32 mouse cellular contexts compared by ENCODE assay signal in the genomic region with DNA sequence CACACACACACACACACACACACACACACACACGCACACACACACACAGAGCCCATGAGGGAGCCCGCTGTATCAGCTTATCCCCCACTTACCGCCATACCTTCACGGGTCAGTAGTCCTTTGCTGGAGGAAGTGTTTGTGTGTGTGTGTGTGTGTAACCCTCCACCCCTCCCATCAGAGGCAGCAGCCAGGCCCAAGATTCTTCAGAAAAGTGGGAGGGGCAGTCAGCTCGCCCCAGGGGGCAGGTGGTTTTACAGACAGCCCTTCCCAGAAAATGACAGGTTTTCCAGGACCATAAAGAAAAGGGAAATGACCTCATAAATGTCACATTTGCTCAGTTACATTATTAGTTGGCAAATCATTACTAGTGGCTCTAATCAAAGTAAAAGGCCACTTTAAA. TPM values are rescaled to one million over a fixed set of nuclear protein-coding genes. Genes with fewer than 3 reads are reported as not detected.
DNase-seq lines count a peak whose midpoint lies in the region; ATAC-seq and TF ChIP-seq lines count a peak whose summit lies in the region.
"Had no signal": no experiment of that assay in that cellular context is flagged by ENCODE, and none has a peak within 500 bp of the region (broad histone marks: within the 10 kb centered on the region; RNA-seq: fewer than 3 reads in every experiment).

A gene (minus strand): TSS at position 144 of the 400 bp plus-strand sequence.

- peak; percentile 54; the same call in 1 of the 2 replicates for ATAC-seq in kidney, postnatal 0 days (replicated peaks; ENCODE audit: low FRiP score, low read depth)
- ATAC-seq in kidney, embryonic 16.5 days (ENCODE audit: low FRiP score, low TSS enrichment), result no peak
- ATAC-seq in intestine, postnatal 0 days, result peak; percentile 36; the same call in 1 of the 2 replicates
- ATAC-seq: activated CD4-positive, CD25-positive, alpha-beta regulatory T cell, adult 4 months; CD4-positive, CD25-positive, alpha-beta regulatory T cell, adult 4 months; forebrain, embryonic 14.5 days; forebrain, postnatal 0 days; hindbrain, postnatal 0 days; inflammation-experienced regulatory T-cells, adult 6 months; Patski had no signal

- no peak within 1 kb of the TSS for H3K4me2 ChIP-seq in kidney, postnatal 0 days (ENCODE audit: low read length)
- no peak within 1 kb of the TSS for H3K4me2 ChIP-seq in kidney, embryonic 16.5 days (replicated peaks; ENCODE audit: low read depth, low read length)
- H3K4me2 ChIP-seq in intestine, postnatal 0 days (replicated peaks; ENCODE audit: low read depth), result no peak within 1 kb of the TSS
- H3K4me2 ChIP-seq: embryonic facial prominence, embryonic 13.5 days; heart, embryonic 13.5 days; hindbrain, embryonic 14.5 days had no signal

- no peaks in the 10 kb centered on the region for H3K4me1 ChIP-seq in kidney, postnatal 0 days (replicated peaks; ENCODE audit: insufficient read depth, low read length)
- no peaks in the 10 kb centered on the region for H3K4me1 ChIP-seq in kidney, embryonic 16.5 days (ENCODE audit: insufficient read depth, low read length)
- H3K4me1 ChIP-seq in intestine, postnatal 0 days (replicated peaks; ENCODE audit: control insufficient read depth, insufficient read depth, low read length), result no peaks in the 10 kb centered on the region
- H3K4me1 ChIP-seq: embryonic facial prominence, embryonic 10.5 days; embryonic facial prominence, embryonic 13.5 days had no signal

- H3K9ac ChIP-seq in kidney, postnatal 0 days (ENCODE audit: low read depth, low read length), result no peak within 1 kb of the TSS
- H3K9ac ChIP-seq in kidney, embryonic 16.5 days (replicated peaks; ENCODE audit: low read length), result no peak within 1 kb of the TSS
- no peak within 1 kb of the TSS for H3K9ac ChIP-seq in intestine, postnatal 0 days (ENCODE audit: low read depth, low read length)
- H3K9ac ChIP-seq: embryonic facial prominence, embryonic 13.5 days; forebrain, postnatal 0 days; heart, embryonic 13.5 days; hindbrain, embryonic 14.5 days had no signal

- H3K27ac ChIP-seq in kidney, postnatal 0 days, result no peak within 1 kb of the TSS
- no peak within 1 kb of the TSS for H3K27ac ChIP-seq in kidney, embryonic 16.5 days (ENCODE audit: low read length)
- H3K27ac ChIP-seq in intestine, postnatal 0 days (ENCODE audit: low read depth, low read length), result no peak within 1 kb of the TSS
- H3K27ac ChIP-seq: embryonic facial prominence, embryonic 10.5 days; embryonic facial prominence, embryonic 13.5 days; gastrocnemius, adult 2 months; heart, embryonic 13.5 days; hindbrain, embryonic 14.5 days; hindbrain, postnatal 0 days had no signal

- no peaks in the 10 kb centered on the region for H3K9me3 ChIP-seq in kidney, postnatal 0 days (replicated peaks; ENCODE audit: low read length)
- H3K9me3 ChIP-seq in kidney, embryonic 16.5 days (ENCODE audit: low read length), result no peaks in the 10 kb centered on the region
- no peaks in the 10 kb centered on the region for H3K9me3 ChIP-seq in intestine, postnatal 0 days (ENCODE audit: control insufficient read depth)
- H3K9me3 ChIP-seq: embryonic facial prominence, embryonic 10.5 days; embryonic facial prominence, embryonic 13.5 days; G1E; heart, embryonic 13.5 days had no signal

- 52% methylated on average over 5 of the region's 5 CpGs for WGBS in kidney, postnatal 0 days
- 74% methylated on average over 5 of the region's 5 CpGs for WGBS in kidney, embryonic 16.5 days
- 70% methylated on average over 5 of the region's 5 CpGs for WGBS in intestine, postnatal 0 days

- H3K27me3 ChIP-seq in kidney, postnatal 0 days (ENCODE audit: insufficient read depth, low read length), result no peaks in the 10 kb centered on the region
- H3K27me3 ChIP-seq in kidney, embryonic 16.5 days (ENCODE audit: insufficient read depth, low read length), result no peaks in the 10 kb centered on the region
- H3K27me3 ChIP-seq in intestine, postnatal 0 days (replicated peaks; ENCODE audit: control insufficient read depth, insufficient read depth, low read length), result no peaks in the 10 kb centered on the region
- H3K27me3 ChIP-seq: embryonic facial prominence, embryonic 13.5 days; heart, embryonic 13.5 days; Patski had no signal

- TF ChIP-seq CTCF in kidney, postnatal 0 days (IDR thresholded peaks at IDR 0.05; ENCODE audit: low read depth), result no peak
- TF ChIP-seq CTCF in intestine, postnatal 0 days (IDR thresholded peaks at IDR 0.05; ENCODE audit: low read depth), result no peak

- H3K36me3 ChIP-seq in kidney, postnatal 0 days (ENCODE audit: insufficient read depth, low read length), result no peaks in the 10 kb centered on the region
- H3K36me3 ChIP-seq in kidney, embryonic 16.5 days (ENCODE audit: insufficient read depth, low read length), result no peaks in the 10 kb centered on the region
- no peaks in the 10 kb centered on the region for H3K36me3 ChIP-seq in intestine, postnatal 0 days (ENCODE audit: control insufficient read depth, insufficient read depth)
- H3K36me3 ChIP-seq: embryonic facial prominence, embryonic 10.5 days; embryonic facial prominence, embryonic 13.5 days; G1E; heart, embryonic 13.5 days had no signal

- no peak for DNase-seq in kidney, postnatal 0 days (ENCODE audit: low spot score)
- DNase-seq in ES-CJ7 (ENCODE audit: low read depth, low spot score) (peak; percentile 24), ZHBTc4 (ENCODE audit: low read depth, low spot score) (peak; percentile 68)
- DNase-seq in urinary bladder, postnatal 36 days (ENCODE audit: low spot score in 2 of 2), result no peak
- no peak for DNase-seq in urinary bladder, adult 18-20 months (ENCODE audit: low spot score in 2 of 2)
- DNase-seq: adrenal gland, adult 8-10 months; adrenal gland, postnatal 25 days; cerebellum, adult 11-12 months; cerebellum, adult 8-10 months; cerebellum, postnatal 10 days; cerebellum, postnatal 36 days; embryo, embryonic 11 days; forebrain, postnatal 0 days; gastrocnemius, adult 2 months; gastrocnemius, postnatal 14 days; heart, adult 11 months; heart, postnatal 14 days; heart, postnatal 4 days had no signal

- no peak within 1 kb of the TSS for H3K4me3 ChIP-seq in kidney, postnatal 0 days (replicated peaks; ENCODE audit: low read depth, low read length)
- H3K4me3 ChIP-seq in kidney, embryonic 16.5 days (ENCODE audit: low read length), result no peak within 1 kb of the TSS
- no peak within 1 kb of the TSS for H3K4me3 ChIP-seq in intestine, postnatal 0 days (ENCODE audit: low read depth, low read length)
- H3K4me3 ChIP-seq: embryonic facial prominence, embryonic 10.5 days; embryonic facial prominence, embryonic 13.5 days; erythroblast, embryonic 14.5 days; gastrocnemius, adult 2 months; heart, embryonic 13.5 days had no signal

RNA-seq across cellular contexts. Expression of the gene that starts here (rescaled TPM):
- polyA plus RNA-seq in kidney, postnatal 0 days (2015; fragmentation: Nextera tagmentation; extraction: Ambion mirVana), result 1.0 TPM in 2 replicates
- polyA plus RNA-seq in kidney, embryonic 16.5 days (2015; fragmentation: Nextera tagmentation; extraction: Ambion mirVana), result 0.78 and 1.0 TPM in 2 replicates
- polyA plus RNA-seq in intestine, postnatal 0 days (2015; fragmentation: Nextera tagmentation; extraction: Ambion mirVana), result 0.16 and 0.17 TPM in 2 replicates
- polyA plus RNA-seq: activated CD4-positive, CD25-positive, alpha-beta regulatory T cell, adult 4 months; CD4-positive, CD25-positive, alpha-beta regulatory T cell, adult 4 months; erythroblast, embryonic 14.5 days; G1E had no signal

Comparison
In these comparisons a context has a peak if more than half of its experiments do, and no peak if none do; other contexts are left out.
1. Peak in ATAC-seq in intestine, postnatal 0 days; RNA of the gene not detected or under 1 TPM.
2. DNase-seq: peak in ES-CJ7 (single experiment) and ZHBTc4 (single experiment); none in kidney, postnatal 0 days (single experiment), urinary bladder, postnatal 36 days (0 of 2) and urinary bladder, adult 18-20 months (0 of 2).